Mouse (Mus musculus): ENCODE results near the gene E2f1.

Gene E2f1

GRCm38 (mm10) chr2:154583906-154584872 is 14.5 kb upstream of the E2f1 start:
- DNase-seq (ENCODE audit: low spot score): no peak

- DNase-seq (ENCODE audit: low spot score): no peak
Measured at GRCm38 (mm10) chr2:154581421-154581820, 11.7 kb upstream of the E2f1 start.

- DNase-seq (ENCODE audit: low spot score): no peak
Measured at GRCm38 (mm10) chr2:154580586-154580985, 10.9 kb upstream of the E2f1 start.

GRCm38 (mm10) chr2:154577744-154578067 is 8.0 kb upstream of the E2f1 start:
- no peak for DNase-seq (ENCODE audit: low spot score)

- no peak for DNase-seq (ENCODE audit: low spot score)
Measured at GRCm38 (mm10) chr2:154576876-154577743, 7.4 kb upstream of the E2f1 start.

- DNase-seq (ENCODE audit: low spot score): no peak
Measured at GRCm38 (mm10) chr2:154574271-154574670, 4.6 kb upstream of the E2f1 start.

- no peak for DNase-seq (ENCODE audit: low spot score)
Measured at GRCm38 (mm10) chr2:154572996-154573395, 3.3 kb upstream of the E2f1 start.

- no peak for DNase-seq (ENCODE audit: low spot score)
Measured at GRCm38 (mm10) chr2:154571976-154572375, 2.3 kb upstream of the E2f1 start.

- no peak for DNase-seq (ENCODE audit: low spot score)
Measured at GRCm38 (mm10) chr2:154571266-154571665, 1.6 kb upstream of the E2f1 start.

GRCm38 (mm10) chr2:154570666-154571065 is 974 bp upstream of the E2f1 start:
- DNase-seq (ENCODE audit: low spot score): no peak

- DNase-seq (ENCODE audit: low spot score): peak; percentile 83
Measured at GRCm38 (mm10) chr2:154569071-154569748, 482 bp downstream of the E2f1 start.

- peak; percentile 79 for DNase-seq (ENCODE audit: low spot score)
Measured at GRCm38 (mm10) chr2:154568329-154569070, 1.2 kb downstream of the E2f1 start.

GRCm38 (mm10) chr2:154567766-154568165 is 1.9 kb downstream of the E2f1 start:
- no peak for DNase-seq (ENCODE audit: low spot score)

GRCm38 (mm10) chr2:154566641-154567040 is 3.1 kb downstream of the E2f1 start:
- no peak for DNase-seq (ENCODE audit: low spot score)

- DNase-seq (ENCODE audit: low spot score): no peak
Measured at GRCm38 (mm10) chr2:154565562-154565961, 4.1 kb downstream of the E2f1 start.

- DNase-seq (ENCODE audit: low spot score): no peak
Measured at GRCm38 (mm10) chr2:154563612-154564170, 6.0 kb downstream of the E2f1 start.

- peak; percentile 80 for DNase-seq (ENCODE audit: low spot score)
Measured at GRCm38 (mm10) chr2:154558264-154559039, 11.2 kb downstream of the E2f1 start, which contains the start of gene Necab3. TSS of gene Necab3 (minus strand) at chr2:154558890.

GRCm38 (mm10) chr2:154557184-154557832 is 12.4 kb downstream of the E2f1 start:
- peak; percentile 77 for DNase-seq (ENCODE audit: low spot score)

- DNase-seq (ENCODE audit: low spot score): peak; percentile 43
Measured at GRCm38 (mm10) chr2:154555235-154555634, 14.5 kb downstream of the E2f1 start.

- DNase-seq (ENCODE audit: low spot score): peak; percentile 83
Measured at GRCm38 (mm10) chr2:154552424-154552907, 17.2 kb downstream of the E2f1 start.
